Mouse (Mus musculus) R1 (cell line): ENCODE measurements at regions not wholly inside any gene's neighbourhood (a gene's known extent, or its start where the extent isn't known, plus 50 kb on each side); places are given as distances from the start of the nearest gene placed in this dataset.

ENCODE experiments used
- DNase-seq: peaks from one replicate; pipeline ENCODE4 v3.0.0-alpha.2; 2018; ENCODE audit warnings: low read depth, low spot score

DNA sequence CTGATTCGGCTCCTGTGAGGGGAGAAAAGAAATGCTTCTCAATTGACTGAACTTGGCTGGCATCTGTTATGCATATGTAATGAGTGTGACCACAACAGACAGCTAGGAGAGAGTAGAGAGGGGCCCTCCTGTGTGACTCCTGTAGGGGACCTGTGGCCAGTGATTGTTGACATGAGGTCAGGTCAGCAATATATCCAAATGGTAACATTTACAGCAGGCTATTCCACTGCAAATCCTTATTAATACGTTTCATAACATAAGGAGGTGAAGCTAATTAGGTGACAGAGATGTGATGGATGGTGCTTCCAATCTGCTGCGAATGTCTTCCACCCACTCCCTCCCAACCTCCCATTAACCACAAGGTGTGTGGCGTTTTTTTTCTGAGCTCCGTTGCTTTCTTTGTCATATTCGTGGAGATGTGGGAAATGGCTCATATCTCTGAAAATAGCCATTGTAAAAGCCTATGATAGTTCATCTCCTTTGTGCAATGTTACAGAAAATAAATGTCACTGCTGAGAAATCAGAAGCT lies 309.5 kb downstream of the Irx1 start:
- DNase-seq = no peak

- no peak for DNase-seq
Observed at GRCm38 (mm10) chr13:71653212-71653938, 310.1 kb downstream of the Irx1 start.

- DNase-seq = no peak
Observed at GRCm38 (mm10) chr13:71649876-71650275, 313.6 kb downstream of the Irx1 start.

- no peak for DNase-seq
Observed at GRCm38 (mm10) chr13:71649031-71649430, 314.5 kb downstream of the Irx1 start.

- DNase-seq = no peak
Observed at GRCm38 (mm10) chr13:71631447-71631846, 332.1 kb downstream of the Irx1 start.

DNA sequence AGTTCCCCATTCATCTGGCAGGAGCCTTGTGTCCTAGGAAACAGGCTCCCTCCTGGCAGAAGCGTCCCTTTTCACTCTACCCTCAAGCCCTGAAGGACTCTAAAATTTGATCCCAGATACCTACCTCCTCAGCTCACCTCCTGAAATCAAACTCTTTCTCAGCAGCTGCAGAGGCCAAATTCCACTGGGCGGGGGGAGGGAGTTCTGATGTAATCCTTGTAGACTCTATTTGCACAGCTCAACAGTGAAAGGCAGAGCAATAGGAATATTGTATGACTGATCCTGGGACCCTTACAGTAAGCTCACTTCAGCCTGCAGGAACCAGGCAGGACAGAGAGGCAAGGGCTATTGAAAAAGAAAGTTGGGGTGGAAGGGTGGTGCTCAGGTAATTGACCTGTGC lies 346.3 kb downstream of the Irx1 start:
- peak; percentile 13 for DNase-seq

- DNase-seq = no peak
Observed at GRCm38 (mm10) chr13:71612393-71613179, 350.9 kb downstream of the Irx1 start.

DNA sequence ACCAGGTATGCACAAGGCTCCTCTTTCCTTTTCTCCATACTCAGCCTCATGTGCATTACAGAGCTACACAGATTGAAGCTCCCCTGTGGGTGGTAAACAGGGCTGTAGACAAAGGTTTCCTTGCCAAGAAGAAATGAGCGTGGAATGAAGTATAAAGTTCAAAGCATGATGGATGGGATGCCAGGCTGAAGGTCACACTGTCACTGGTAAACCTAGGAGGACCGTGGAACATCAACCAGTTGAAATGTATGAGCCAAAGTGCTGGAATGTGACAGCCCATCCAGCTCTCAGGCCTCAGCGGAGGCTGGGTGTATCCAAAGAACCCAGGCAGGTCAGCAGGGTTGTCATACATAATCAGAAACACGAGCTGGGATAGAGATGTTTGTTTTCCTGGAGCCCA lies 381.0 kb downstream of the Irx1 start:
- no peak for DNase-seq

DNA sequence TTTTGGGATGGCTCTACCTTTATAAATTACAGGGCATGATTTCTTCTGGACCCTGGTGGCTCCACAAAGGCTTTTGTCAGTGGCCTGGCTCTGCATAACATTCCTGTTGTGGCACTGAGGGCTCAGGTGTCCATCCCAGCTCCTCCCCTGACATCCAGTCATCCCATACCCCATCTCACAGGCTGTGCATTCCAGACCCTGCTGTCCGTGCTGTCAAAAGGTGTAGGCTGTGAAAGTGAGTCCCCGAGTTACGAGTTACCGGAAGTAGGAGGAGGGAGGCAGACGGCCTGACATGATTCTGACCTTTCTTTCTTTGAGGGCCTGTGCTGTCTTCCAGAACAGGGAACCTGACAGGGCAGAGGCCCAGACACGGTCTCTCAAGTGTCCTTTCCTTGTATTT lies 397.6 kb downstream of the Irx1 start:
- DNase-seq = no peak

DNA sequence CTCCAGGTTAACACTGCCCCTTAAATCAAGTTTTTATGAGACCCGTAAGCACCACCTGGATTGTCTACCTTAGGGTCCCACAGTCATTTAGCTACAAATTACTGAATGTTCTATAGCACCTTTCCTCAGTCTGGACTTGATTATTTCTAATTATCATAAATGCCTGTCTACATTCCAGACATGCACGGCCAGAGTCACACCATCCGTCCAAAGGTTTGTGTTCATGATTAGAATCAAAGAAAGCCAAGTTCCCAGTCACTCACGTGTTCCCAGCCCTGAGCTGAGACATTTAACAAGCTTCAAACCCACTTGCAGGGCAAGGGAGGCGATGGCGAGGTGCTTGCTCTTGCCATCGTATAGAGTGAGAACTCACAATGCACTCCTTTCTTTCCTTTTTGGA lies 398.1 kb downstream of the Irx1 start:
- no peak for DNase-seq

- DNase-seq = no peak
Observed at GRCm38 (mm10) chr13:71558477-71559215, 404.9 kb downstream of the Irx1 start.

DNA sequence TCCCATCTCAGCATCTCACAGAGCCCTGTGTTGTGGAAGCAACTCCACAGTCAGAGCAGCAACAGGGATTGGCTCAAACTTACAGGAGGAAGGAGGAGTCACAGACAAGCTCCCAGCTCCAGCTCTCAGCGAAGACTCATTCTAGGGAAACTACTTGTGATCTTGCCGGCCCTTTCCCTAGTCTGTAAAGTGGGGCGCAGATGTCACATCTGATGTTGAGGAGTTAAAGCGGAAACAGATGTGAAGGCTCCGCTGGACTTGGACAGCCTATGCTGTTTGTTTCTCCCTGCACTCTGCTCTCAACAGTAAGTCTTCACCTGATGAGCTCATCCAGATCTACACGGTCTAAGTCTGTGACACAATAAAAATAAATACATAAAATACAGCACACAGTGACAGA lies 408.1 kb downstream of the Irx1 start:
- DNase-seq = no peak

GRCm38 (mm10) chr13:71550109-71550508 lies 413.4 kb downstream of the Irx1 start:
- no peak for DNase-seq

- no peak for DNase-seq
Observed at GRCm38 (mm10) chr13:71549206-71549831, 414.2 kb downstream of the Irx1 start.

DNA sequence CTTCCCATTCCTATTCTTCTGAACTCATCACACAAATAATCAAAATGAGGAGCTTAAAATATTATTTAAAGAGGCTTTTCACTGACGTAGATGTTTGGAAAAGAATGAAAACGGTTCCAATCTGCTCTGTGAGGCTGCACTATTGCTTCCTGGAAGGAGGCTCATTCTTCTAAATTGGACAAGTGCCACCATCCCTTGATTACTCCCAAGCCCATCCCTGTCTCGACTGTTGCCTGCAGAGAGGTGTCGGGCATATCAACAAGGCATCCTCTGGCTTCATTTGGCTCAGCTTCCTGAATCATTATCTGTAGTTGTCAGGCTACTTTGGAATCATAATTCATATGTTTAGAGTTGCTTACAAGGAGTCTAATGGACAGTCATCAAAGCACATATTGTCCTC lies 425.3 kb downstream of the Irx1 start:
- no peak for DNase-seq

GRCm38 (mm10) chr13:71532796-71533351 lies 430.6 kb downstream of the Irx1 start:
- DNase-seq = no peak

- DNase-seq = no peak
Observed at GRCm38 (mm10) chr13:71529397-71530122, 434.0 kb downstream of the Irx1 start.

- DNase-seq = no peak
Observed at GRCm38 (mm10) chr13:71517776-71518175, 445.7 kb downstream of the Irx1 start.

DNA sequence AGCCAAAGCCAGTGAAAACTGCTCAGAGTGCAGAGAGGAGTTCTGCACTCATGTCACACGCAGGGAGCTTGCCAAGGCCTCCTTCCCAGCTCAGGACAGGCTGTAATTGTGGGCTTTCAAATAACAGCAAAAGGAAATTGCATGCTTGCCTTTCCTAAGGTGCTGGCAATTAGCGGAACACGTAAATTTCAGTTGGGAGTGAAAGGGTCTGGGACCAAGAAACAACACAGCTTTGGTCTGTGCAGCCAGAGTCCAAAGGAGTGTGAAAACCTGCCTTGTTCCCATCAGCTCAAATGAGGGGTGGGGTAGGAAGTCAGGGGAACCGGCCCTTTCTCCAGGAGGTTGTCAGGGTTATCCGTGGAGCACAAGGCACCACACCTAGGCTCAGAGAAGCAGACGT lies 450.3 kb downstream of the Irx1 start:
- DNase-seq = no peak

DNA sequence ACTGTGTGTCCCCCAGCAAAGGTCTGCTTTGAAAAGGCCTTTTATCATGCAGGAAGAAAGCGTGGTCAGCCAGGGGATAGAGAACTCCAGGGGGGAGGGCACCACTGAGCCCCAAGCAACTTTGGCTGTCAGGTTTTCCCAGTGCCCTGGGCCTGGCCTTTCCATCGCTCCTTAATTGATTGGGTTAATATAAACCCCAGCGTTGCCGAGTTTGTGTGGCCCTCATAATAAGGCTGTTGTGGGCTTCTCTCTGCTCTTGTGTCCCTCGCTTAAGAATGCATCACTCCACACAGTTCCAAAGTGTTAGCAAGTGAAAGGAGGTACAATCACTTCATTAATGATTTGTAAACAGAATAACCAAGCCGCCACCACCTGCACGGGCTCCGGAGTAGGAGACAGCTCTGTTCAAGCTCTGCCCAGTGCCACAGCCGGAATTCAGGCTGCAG lies 455.5 kb downstream of the Irx1 start:
- DNase-seq = no peak
